Mouse (Mus musculus): ENCODE results near the gene Aldh3b2. TPM values are rescaled to one million over a fixed set of nuclear protein-coding genes. Genes with fewer than 3 reads are reported as not detected.

Aldh3b2 gene
- polyA plus RNA-seq, 1 experiment: 0.20 TPM

GRCm38 (mm10) chr19:3998335-3998734 is 26.2 kb downstream of the Aldh3b2 start:
- no peak overlapping the region for H3K4me3 ChIP-seq (replicated peaks)
- peaks cover 30% of the 10 kb centered on the region for H3K4me1 ChIP-seq (ENCODE audit: control insufficient read depth)
- no peaks in the 10 kb centered on the region for H3K36me3 ChIP-seq (ENCODE audit: control insufficient read depth)
- no peaks in the 10 kb centered on the region; the same call in 1 of the 2 replicates for H3K27me3 ChIP-seq (ENCODE audit: control insufficient read depth)
- TF ChIP-seq GATA1 (IDR thresholded peaks at IDR 0.05; ENCODE audit: low read length) (no peak), TAL1 (IDR thresholded peaks at IDR 0.05; ENCODE audit: low read length) (no peak)
- H3K9me3 ChIP-seq (ENCODE audit: control insufficient read depth, low read length): no peaks in the 10 kb centered on the region

- H3K9me3 ChIP-seq (ENCODE audit: control insufficient read depth, low read length): no peaks in the 10 kb centered on the region
- no peaks in the 10 kb centered on the region; the same call in 1 of the 2 replicates for H3K27me3 ChIP-seq (ENCODE audit: control insufficient read depth)
- peak overlapping the region; percentile 83 for H3K4me3 ChIP-seq (replicated peaks)
- peaks cover 2% of the 10 kb centered on the region for H3K36me3 ChIP-seq (ENCODE audit: control insufficient read depth)
- TF ChIP-seq TAL1 (IDR thresholded peaks at IDR 0.05; ENCODE audit: low read length) (no peak), GATA1 (IDR thresholded peaks at IDR 0.05; ENCODE audit: low read length) (no peak)
- peaks cover 30% of the 10 kb centered on the region for H3K4me1 ChIP-seq (ENCODE audit: control insufficient read depth)
Observed at GRCm38 (mm10) chr19:3999121-3999730, 27.1 kb downstream of the Aldh3b2 start.

DNA sequence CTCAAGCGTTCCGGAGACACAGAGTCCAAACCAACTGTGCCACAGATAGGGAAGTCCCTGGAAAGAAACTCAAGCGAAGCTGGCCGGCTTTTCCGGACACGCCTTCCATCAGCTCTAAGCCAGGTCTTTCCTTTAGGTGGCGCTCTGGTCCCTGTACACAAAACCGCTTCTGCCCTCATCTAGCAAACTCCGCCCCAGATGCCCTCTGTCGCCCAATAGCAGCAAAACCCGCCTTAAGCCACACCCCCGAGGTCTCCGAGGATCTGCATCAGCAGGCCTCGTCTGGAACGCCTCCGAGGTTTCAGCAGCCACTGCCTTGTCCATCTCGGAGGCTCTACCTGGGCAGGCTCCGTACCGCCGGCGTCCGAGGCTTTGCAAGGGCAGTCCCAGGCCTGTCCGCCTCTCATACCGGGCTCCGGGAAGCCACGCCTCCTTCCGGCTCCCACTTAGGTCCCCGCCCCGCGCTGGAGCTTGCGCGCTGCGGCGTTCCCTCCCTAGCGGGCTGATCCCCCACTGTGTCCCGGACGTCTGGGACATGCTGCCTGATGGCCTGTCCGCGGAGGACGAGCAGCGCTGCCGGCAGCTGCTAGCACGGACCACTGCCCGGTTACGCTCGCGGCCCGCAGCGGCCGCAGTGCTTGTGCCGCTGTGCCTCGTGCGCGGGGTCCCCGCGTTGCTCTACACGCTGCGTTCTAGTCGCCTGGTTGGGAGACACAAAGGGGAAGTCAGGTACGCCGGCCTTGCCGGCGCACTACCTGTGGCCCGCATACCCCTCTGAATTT is 28.2 kb downstream of the Aldh3b2 start, which contains the start of the genes Nudt8 and Gm49405:
Gene Nudt8, plus strand, starts transcription at position 462 of the 782 bp plus-strand sequence.
Gene Gm49405, plus strand, starts transcription at position 508 of the 782 bp plus-strand sequence.
- TF ChIP-seq TAL1 (IDR thresholded peaks at IDR 0.05; ENCODE audit: low read length): no peak
- TF ChIP-seq GATA1 (IDR thresholded peaks at IDR 0.05; ENCODE audit: low read length): no peak
- peaks cover 30% of the 10 kb centered on the region for H3K4me1 ChIP-seq (ENCODE audit: control insufficient read depth)
- peak within 1 kb of the TSS; percentile 83 for H3K4me3 ChIP-seq (replicated peaks)
- no peaks in the 10 kb centered on the region for H3K9me3 ChIP-seq (ENCODE audit: control insufficient read depth, low read length)
- no peaks in the 10 kb centered on the region; the same call in 1 of the 2 replicates for H3K27me3 ChIP-seq (ENCODE audit: control insufficient read depth)
- H3K36me3 ChIP-seq (ENCODE audit: control insufficient read depth): peaks cover 9% of the 10 kb centered on the region

GRCm38 (mm10) chr19:4000949-4001525 is 28.9 kb downstream of the Aldh3b2 start:
- H3K27me3 ChIP-seq (ENCODE audit: control insufficient read depth): no peaks in the 10 kb centered on the region; the same call in 1 of the 2 replicates
- H3K4me3 ChIP-seq (replicated peaks): peak overlapping the region; percentile 83
- H3K4me1 ChIP-seq (ENCODE audit: control insufficient read depth): peaks cover 30% of the 10 kb centered on the region
- H3K36me3 ChIP-seq (ENCODE audit: control insufficient read depth): peaks cover 14% of the 10 kb centered on the region
- H3K9me3 ChIP-seq (ENCODE audit: control insufficient read depth, low read length): no peaks in the 10 kb centered on the region
- TF ChIP-seq TAL1 (IDR thresholded peaks at IDR 0.05; ENCODE audit: low read length): no peak
- TF ChIP-seq GATA1 (IDR thresholded peaks at IDR 0.05; ENCODE audit: low read length): no peak

- H3K36me3 ChIP-seq (ENCODE audit: control insufficient read depth): peaks cover 22% of the 10 kb centered on the region
- H3K9me3 ChIP-seq (ENCODE audit: control insufficient read depth, low read length): no peaks in the 10 kb centered on the region
- H3K27me3 ChIP-seq (ENCODE audit: control insufficient read depth): no peaks in the 10 kb centered on the region
- H3K4me1 ChIP-seq (ENCODE audit: control insufficient read depth): peaks cover 30% of the 10 kb centered on the region
- TF ChIP-seq GATA1 (IDR thresholded peaks at IDR 0.05; ENCODE audit: low read length) (no peak), TAL1 (IDR thresholded peaks at IDR 0.05; ENCODE audit: low read length) (no peak)
- H3K4me3 ChIP-seq (replicated peaks): no peak overlapping the region
Observed at GRCm38 (mm10) chr19:4001752-4002151, 29.6 kb downstream of the Aldh3b2 start.

GRCm38 (mm10) chr19:4003112-4003511 is 31.0 kb downstream of the Aldh3b2 start, which contains the start of gene Doc2g:
Gene Doc2g (plus strand): TSS chr19:4003313.
- Histone ChIP-seq H3K9me3 (ENCODE audit: control insufficient read depth, low read length) (no peaks in the 10 kb centered on the region), H3K27me3 (ENCODE audit: control insufficient read depth) (no peaks in the 10 kb centered on the region), H3K36me3 (ENCODE audit: control insufficient read depth) (peaks cover 35% of the 10 kb centered on the region), H3K4me1 (ENCODE audit: control insufficient read depth) (peaks cover 30% of the 10 kb centered on the region), H3K4me3 (replicated peaks) (no peak within 1 kb of the TSS)
- TF ChIP-seq GATA1 (IDR thresholded peaks at IDR 0.05; ENCODE audit: low read length) (no peak), TAL1 (IDR thresholded peaks at IDR 0.05; ENCODE audit: low read length) (no peak)

DNA sequence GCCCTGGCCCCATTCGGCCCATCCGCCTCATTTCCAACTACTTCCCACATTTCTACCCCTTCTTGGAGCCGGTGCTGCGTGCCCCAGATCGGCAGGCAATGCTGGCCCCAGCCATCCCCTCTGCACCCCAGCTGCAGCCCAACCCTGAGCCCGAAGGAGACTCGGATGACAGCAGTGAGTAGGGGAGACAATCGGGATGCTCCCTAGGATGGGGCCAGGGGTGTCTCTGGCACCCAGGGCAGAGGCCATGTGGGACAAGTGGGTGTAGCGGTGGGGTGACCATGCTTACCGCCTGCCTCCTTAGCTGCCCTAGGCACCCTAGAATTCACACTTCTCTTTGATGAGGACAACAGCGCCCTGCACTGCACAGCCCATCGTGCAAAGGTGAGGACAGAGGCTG is 31.5 kb downstream of the Aldh3b2 start:
- no peaks in the 10 kb centered on the region for H3K27me3 ChIP-seq (ENCODE audit: control insufficient read depth)
- peaks cover 30% of the 10 kb centered on the region for H3K4me1 ChIP-seq (ENCODE audit: control insufficient read depth)
- no peak overlapping the region for H3K4me3 ChIP-seq (replicated peaks)
- peaks cover 40% of the 10 kb centered on the region for H3K36me3 ChIP-seq (ENCODE audit: control insufficient read depth)
- H3K9me3 ChIP-seq (ENCODE audit: control insufficient read depth, low read length): no peaks in the 10 kb centered on the region
- TF ChIP-seq TAL1 (IDR thresholded peaks at IDR 0.05; ENCODE audit: low read length) (no peak), GATA1 (IDR thresholded peaks at IDR 0.05; ENCODE audit: low read length) (no peak)

GRCm38 (mm10) chr19:4004331-4004730 is 32.2 kb downstream of the Aldh3b2 start:
- no peak overlapping the region for H3K4me3 ChIP-seq (replicated peaks)
- H3K4me1 ChIP-seq (ENCODE audit: control insufficient read depth): peaks cover 25% of the 10 kb centered on the region
- TF ChIP-seq GATA1 (IDR thresholded peaks at IDR 0.05; ENCODE audit: low read length): no peak
- no peak for TF ChIP-seq TAL1 (IDR thresholded peaks at IDR 0.05; ENCODE audit: low read length)
- H3K36me3 ChIP-seq (ENCODE audit: control insufficient read depth): peaks cover 47% of the 10 kb centered on the region
- H3K27me3 ChIP-seq (ENCODE audit: control insufficient read depth): no peaks in the 10 kb centered on the region
- no peaks in the 10 kb centered on the region for H3K9me3 ChIP-seq (ENCODE audit: control insufficient read depth, low read length)

DNA sequence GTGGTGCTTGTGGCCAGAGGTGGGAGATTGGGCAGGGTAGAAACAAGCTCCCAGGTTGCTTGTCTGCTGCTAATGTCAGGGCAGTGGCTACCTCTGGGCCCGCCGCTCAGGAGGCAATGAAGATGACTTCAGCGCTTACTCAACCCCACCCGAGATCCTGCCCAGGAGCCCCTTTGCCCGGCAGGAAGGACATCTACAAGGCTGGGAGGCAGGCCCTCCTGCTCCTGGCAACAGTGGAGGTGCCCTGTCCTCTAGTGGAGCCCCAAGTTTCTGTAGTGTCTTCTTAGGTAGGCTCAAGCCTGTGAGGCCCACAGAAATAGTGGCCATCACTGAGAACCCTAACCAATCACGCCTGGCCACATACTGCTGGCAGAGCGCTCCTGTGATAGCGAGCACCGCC is 33.0 kb downstream of the Aldh3b2 start:
- Histone ChIP-seq H3K36me3 (ENCODE audit: control insufficient read depth) (peaks cover 55% of the 10 kb centered on the region), H3K9me3 (ENCODE audit: control insufficient read depth, low read length) (no peaks in the 10 kb centered on the region), H3K27me3 (ENCODE audit: control insufficient read depth) (no peaks in the 10 kb centered on the region), H3K4me1 (ENCODE audit: control insufficient read depth) (peaks cover 18% of the 10 kb centered on the region), H3K4me3 (replicated peaks) (no peak overlapping the region)
- TF ChIP-seq TAL1 (IDR thresholded peaks at IDR 0.05; ENCODE audit: low read length): no peak
- TF ChIP-seq GATA1 (IDR thresholded peaks at IDR 0.05; ENCODE audit: low read length): no peak
